Mouse (Mus musculus): ENCODE measurements around the gene Prss38.
"Not testable (repeated sequence)": the region's sequence is repeated elsewhere in the genome, so short reads cannot be mapped to it uniquely, and the experiment has no call there.

Gene Prss38

GRCm38 (mm10) chr11:59377999-59378398 is 2.5 kb upstream of the Prss38 start:
- no peak for DNase-seq (ENCODE audit: low read depth, low spot score)

GRCm38 (mm10) chr11:59369848-59370247 is 5.6 kb downstream of the Prss38 start:
- no peak for DNase-seq (ENCODE audit: low read depth, low spot score)

- not testable (repeated sequence) for DNase-seq (ENCODE audit: low read depth, low spot score)
These were observed 7.5 kb downstream of the Prss38 start for GRCm38 (mm10) chr11:59367955-59368354.

GRCm38 (mm10) chr11:59366633-59367032 is 8.8 kb downstream of the Prss38 start:
- DNase-seq (ENCODE audit: low read depth, low spot score): peak; percentile 61

- DNase-seq (ENCODE audit: low read depth, low spot score): no peak
These were observed 9.4 kb downstream of the Prss38 start for GRCm38 (mm10) chr11:59366031-59366430.

GRCm38 (mm10) chr11:59364417-59364816 is 11.0 kb downstream of the Prss38 start:
- DNase-seq (ENCODE audit: low read depth, low spot score): no peak

- DNase-seq (ENCODE audit: low read depth, low spot score): no peak
These were observed 11.4 kb downstream of the Prss38 start for GRCm38 (mm10) chr11:59364007-59364406.

- no peak for DNase-seq (ENCODE audit: low read depth, low spot score)
These were observed 14.2 kb downstream of the Prss38 start for GRCm38 (mm10) chr11:59361291-59361690.

GRCm38 (mm10) chr11:59356874-59357289 is 18.6 kb downstream of the Prss38 start:
- DNase-seq (ENCODE audit: low read depth, low spot score): no peak

GRCm38 (mm10) chr11:59354793-59355192 is 20.7 kb downstream of the Prss38 start:
- DNase-seq (ENCODE audit: low read depth, low spot score): no peak

- peak; percentile 19 for DNase-seq (ENCODE audit: low read depth, low spot score)
These were observed 25.1 kb downstream of the Prss38 start for GRCm38 (mm10) chr11:59350326-59350725.

GRCm38 (mm10) chr11:59346166-59346910 is 29.1 kb downstream of the Prss38 start:
- DNase-seq (ENCODE audit: low read depth, low spot score): no peak

GRCm38 (mm10) chr11:59342956-59343355 is 32.5 kb downstream of the Prss38 start:
- DNase-seq (ENCODE audit: low read depth, low spot score): no peak

GRCm38 (mm10) chr11:59338736-59339120 is 36.7 kb downstream of the Prss38 start:
- no peak for DNase-seq (ENCODE audit: low read depth, low spot score)

GRCm38 (mm10) chr11:59337955-59338735 is 37.3 kb downstream of the Prss38 start:
- DNase-seq (ENCODE audit: low read depth, low spot score): no peak

GRCm38 (mm10) chr11:59336381-59336780 is 39.1 kb downstream of the Prss38 start:
- DNase-seq (ENCODE audit: low read depth, low spot score): no peak

- DNase-seq (ENCODE audit: low read depth, low spot score): no peak
These were observed 39.5 kb downstream of the Prss38 start for GRCm38 (mm10) chr11:59335942-59336341.

- no peak for DNase-seq (ENCODE audit: low read depth, low spot score)
These were observed 40.3 kb downstream of the Prss38 start for GRCm38 (mm10) chr11:59335150-59335549.

- no peak for DNase-seq (ENCODE audit: low read depth, low spot score)
These were observed 42.5 kb downstream of the Prss38 start for GRCm38 (mm10) chr11:59332938-59333337.

- DNase-seq (ENCODE audit: low read depth, low spot score): peak; percentile 8
These were observed 44.1 kb downstream of the Prss38 start for GRCm38 (mm10) chr11:59331167-59331869.

GRCm38 (mm10) chr11:59330560-59330959 is 44.9 kb downstream of the Prss38 start:
- DNase-seq (ENCODE audit: low read depth, low spot score): peak; percentile 88

GRCm38 (mm10) chr11:59329616-59330015 is 45.8 kb downstream of the Prss38 start:
- no peak for DNase-seq (ENCODE audit: low read depth, low spot score)

Data from ZHBTc4 (cell line).